Mouse (Mus musculus) limb, embryonic 13.5 days (tissue): Measurements from ENCODE around the gene Rnase4. TPM values are rescaled to one million over a fixed set of nuclear protein-coding genes. Genes with fewer than 3 reads are reported as not detected.
A peak's percentile ranks its signal among the peaks of the same experiment; 100 is the strongest.

Source experiments
- ATAC-seq: fragments of 200-750 bp; cut with Nextera tagmentation; 2 replicates; pipeline ENCODE4 v1.8.0; 2017; ENCODE audit warnings: low read depth, moderate number of reproducible peaks, moderate TSS enrichment; ENCODE audit not compliant: low FRiP score
- H3K27ac ChIP-seq: fragments of 300-500 bp; sonication (generic); 2 replicates; pipeline ENCODE4 v1.5.1; 2015; ENCODE audit warnings: inconsistent platforms, mild to moderate bottlenecking, moderate library complexity
- H3K27me3 ChIP-seq: fragments of 300-500 bp; sonication (generic); 2 replicates; pipeline ENCODE4 v1.6.1; 2015; ENCODE audit warnings: mild to moderate bottlenecking, inconsistent platforms
- H3K36me3 ChIP-seq: fragments of 300-500 bp; sonication (generic); 2 replicates; pipeline ENCODE4 v1.6.1; 2015; ENCODE audit warnings: inconsistent platforms, mild to moderate bottlenecking, moderate library complexity
- H3K4me1 ChIP-seq: fragments of 300-500 bp; sonication (generic); 2 replicates; pipeline ENCODE4 v1.6.1; 2015; ENCODE audit warnings: inconsistent platforms
- H3K4me2 ChIP-seq: fragments of 300-500 bp; sonication (generic); replicated peaks from 2 replicates; pipeline ENCODE4 v1.6.1; 2015; ENCODE audit warnings: inconsistent platforms, mild to moderate bottlenecking, moderate library complexity
- H3K4me3 ChIP-seq: fragments of 300-500 bp; sonication (generic); 2 replicates; pipeline ENCODE4 v1.5.1; 2015; ENCODE audit warnings: moderate library complexity, mild to moderate bottlenecking, inconsistent platforms
- H3K9ac ChIP-seq: fragments of 300-500 bp; sonication (generic); 2 replicates; pipeline ENCODE4 v1.6.1; 2015; ENCODE audit warnings: mild to moderate bottlenecking, inconsistent platforms
- H3K9me3 ChIP-seq: fragments of 300-500 bp; sonication (generic); 2 replicates; pipeline ENCODE4 v1.6.1; 2016; ENCODE audit warnings: inconsistent platforms
- WGBS: fragments of 180-500 bp; shearing (Covaris S2); methylation state at CpG from one replicate; pipeline ENCODE4 v1.1.7; 2015; 5-methylcytosine and 5-hydroxymethylcytosine counted together
- polyA plus RNA-seq: library from polyadenylated mRNA; unstranded; fragments of >200 nt; fragmentation: Nextera tagmentation; extraction: Ambion mirVana; gene quantifications from 2 replicates; pipeline ENCODE4 v1.2.1, GENCODE M21; 2015

Rnase4 gene
- polyA plus RNA-seq, 1 experiment from 2014 or later: 30.2 TPM

GRCm38 (mm10) chr14:51074335-51074734, 16.5 kb upstream of the Rnase4 start, which contains the start of gene Olfr750:
Gene Olfr750, minus strand, starts transcription at chr14:51074435.
- no peak within 1 kb of the TSS for H3K4me2 ChIP-seq
- 75% methylated on average over 3 of the region's 3 CpGs for WGBS
- 0 out of 2 replicates have a peak, but pooled peaks cover 2% of the 10 kb centered on the region for H3K27me3 ChIP-seq
- H3K4me1 ChIP-seq: no peaks in the 10 kb centered on the region
- H3K27ac ChIP-seq: no peak within 1 kb of the TSS
- ATAC-seq: no peak
- no peak within 1 kb of the TSS for H3K4me3 ChIP-seq
- H3K9me3 ChIP-seq: no peaks in the 10 kb centered on the region
- no peaks in the 10 kb centered on the region for H3K36me3 ChIP-seq
- no peak within 1 kb of the TSS for H3K9ac ChIP-seq

GRCm38 (mm10) chr14:51079180-51079579, 11.7 kb upstream of the Rnase4 start:
- no peak overlapping the region for H3K9ac ChIP-seq
- H3K4me2 ChIP-seq: no peak overlapping the region
- 86% methylated on average over 1 of the region's 1 CpGs for WGBS
- no peaks in the 10 kb centered on the region for H3K9me3 ChIP-seq
- no peak overlapping the region for H3K27ac ChIP-seq
- H3K36me3 ChIP-seq: no peaks in the 10 kb centered on the region
- no peak for ATAC-seq
- peaks cover 10% of the 10 kb centered on the region; the same call in 1 of the 2 replicates for H3K4me1 ChIP-seq
- H3K4me3 ChIP-seq: no peak overlapping the region
- H3K27me3 ChIP-seq: peaks cover 31% of the 10 kb centered on the region

- Histone ChIP-seq H3K9ac (no peak overlapping the region), H3K4me3 (no peak overlapping the region), H3K4me1 (peaks cover 10% of the 10 kb centered on the region; the same call in 1 of the 2 replicates), H3K9me3 (no peaks in the 10 kb centered on the region), H3K36me3 (no peaks in the 10 kb centered on the region), H3K27ac (no peak overlapping the region), H3K4me2 (no peak overlapping the region), H3K27me3 (peaks cover 33% of the 10 kb centered on the region)
- ATAC-seq: no peak
- 92% methylated on average over 2 of the region's 2 CpGs for WGBS
Observed at GRCm38 (mm10) chr14:51081035-51081434, 9.8 kb upstream of the Rnase4 start.

GRCm38 (mm10) chr14:51082599-51083581, 8.0 kb upstream of the Rnase4 start:
- no peaks in the 10 kb centered on the region for H3K36me3 ChIP-seq
- ATAC-seq: peak; percentile 57
- 2% methylated on average over 40 of the region's 40 CpGs for WGBS

GRCm38 (mm10) chr14:51083805-51084204, 7.1 kb upstream of the Rnase4 start:
- peaks cover 14% of the 10 kb centered on the region; the same call in 1 of the 2 replicates for H3K4me1 ChIP-seq
- H3K4me3 ChIP-seq: peak overlapping the region; percentile 57
- H3K36me3 ChIP-seq: no peaks in the 10 kb centered on the region
- H3K9ac ChIP-seq: peak overlapping the region; percentile 66
- H3K27me3 ChIP-seq: peaks cover 33% of the 10 kb centered on the region
- no peak overlapping the region for H3K27ac ChIP-seq
- no peak for ATAC-seq
- 10% methylated on average over 7 of the region's 7 CpGs for WGBS
- no peaks in the 10 kb centered on the region for H3K9me3 ChIP-seq
- H3K4me2 ChIP-seq: peak overlapping the region; percentile 93

More at GRCm38 (mm10) chr14:51082599-51083581, 8.0 kb upstream of the Rnase4 start:
- Histone ChIP-seq H3K4me1 (peaks cover 10% of the 10 kb centered on the region; the same call in 1 of the 2 replicates), H3K4me2 (peak overlapping the region; percentile 93), H3K27me3 (peaks cover 33% of the 10 kb centered on the region), H3K4me3 (peak overlapping the region; percentile 57), H3K9me3 (no peaks in the 10 kb centered on the region), H3K9ac (peak overlapping the region; percentile 66), H3K27ac (no peak overlapping the region)

GRCm38 (mm10) chr14:51085086-51085485, 5.8 kb upstream of the Rnase4 start:
- H3K4me2 ChIP-seq: no peak overlapping the region
- H3K27ac ChIP-seq: no peak overlapping the region
- peaks cover 14% of the 10 kb centered on the region; the same call in 1 of the 2 replicates for H3K4me1 ChIP-seq
- H3K27me3 ChIP-seq: peaks cover 33% of the 10 kb centered on the region
- no peaks in the 10 kb centered on the region for H3K9me3 ChIP-seq
- H3K4me3 ChIP-seq: no peak overlapping the region
- no peak for ATAC-seq
- 58% methylated on average over 2 of the region's 2 CpGs for WGBS
- H3K36me3 ChIP-seq: no peaks in the 10 kb centered on the region
- no peak overlapping the region for H3K9ac ChIP-seq

GRCm38 (mm10) chr14:51085911-51086310, 5.0 kb upstream of the Rnase4 start:
- no peak overlapping the region for H3K4me3 ChIP-seq
- no peak for ATAC-seq
- H3K4me2 ChIP-seq: no peak overlapping the region
- H3K4me1 ChIP-seq: peaks cover 14% of the 10 kb centered on the region; the same call in 1 of the 2 replicates
- no peaks in the 10 kb centered on the region for H3K36me3 ChIP-seq
- H3K9ac ChIP-seq: no peak overlapping the region
- H3K27ac ChIP-seq: no peak overlapping the region
- no peaks in the 10 kb centered on the region for H3K9me3 ChIP-seq
- 79% methylated on average over 4 of the region's 4 CpGs for WGBS
- H3K27me3 ChIP-seq: peaks cover 26% of the 10 kb centered on the region

GRCm38 (mm10) chr14:51087762-51088161, 3.1 kb upstream of the Rnase4 start:
- H3K4me1 ChIP-seq: peaks cover 22% of the 10 kb centered on the region; the same call in 1 of the 2 replicates
- peaks cover 16% of the 10 kb centered on the region for H3K27me3 ChIP-seq
- H3K36me3 ChIP-seq: no peaks in the 10 kb centered on the region
- H3K4me3 ChIP-seq: peak overlapping the region; percentile 70
- H3K9ac ChIP-seq: peak overlapping the region; percentile 70; the same call in 1 of the 2 replicates
- peak overlapping the region; percentile 74 for H3K4me2 ChIP-seq
- H3K9me3 ChIP-seq: no peaks in the 10 kb centered on the region
- 13% methylated on average over 9 of the region's 9 CpGs for WGBS
- H3K27ac ChIP-seq: no peak overlapping the region
- ATAC-seq: no peak

- Histone ChIP-seq H3K27me3 (peaks cover 11% of the 10 kb centered on the region), H3K36me3 (no peaks in the 10 kb centered on the region), H3K9ac (peak overlapping the region; percentile 70), H3K4me1 (peaks cover 18% of the 10 kb centered on the region; the same call in 1 of the 2 replicates), H3K4me2 (peak overlapping the region; percentile 74), H3K9me3 (no peaks in the 10 kb centered on the region), H3K4me3 (peak overlapping the region; percentile 70), H3K27ac (peak overlapping the region; percentile 85)
- 1% methylated on average over 23 of the region's 23 CpGs for WGBS
- ATAC-seq: peak; percentile 25
Observed at GRCm38 (mm10) chr14:51088166-51088969, 2.5 kb upstream of the Rnase4 start.

- under 1% methylated on average over 34 of the region's 34 CpGs for WGBS
- Histone ChIP-seq H3K9ac (peak overlapping the region; percentile 70), H3K9me3 (no peaks in the 10 kb centered on the region), H3K36me3 (no peaks in the 10 kb centered on the region), H3K4me3 (peak overlapping the region; percentile 70), H3K4me2 (peak overlapping the region; percentile 74), H3K27me3 (peaks cover 4% of the 10 kb centered on the region; the same call in 1 of the 2 replicates), H3K27ac (peak overlapping the region; percentile 92), H3K4me1 (peaks cover 13% of the 10 kb centered on the region; the same call in 1 of the 2 replicates)
- ATAC-seq: peak; percentile 92
Observed at GRCm38 (mm10) chr14:51088970-51089673, 1.8 kb upstream of the Rnase4 start.

- peak; percentile 24; the same call in 1 of the 2 replicates for ATAC-seq
- Histone ChIP-seq H3K4me1 (peaks cover 13% of the 10 kb centered on the region; the same call in 1 of the 2 replicates), H3K4me2 (peak overlapping the region; percentile 74), H3K27me3 (no peaks in the 10 kb centered on the region), H3K27ac (peak overlapping the region; percentile 92), H3K9me3 (no peaks in the 10 kb centered on the region), H3K9ac (peak overlapping the region; percentile 70), H3K36me3 (no peaks in the 10 kb centered on the region), H3K4me3 (peak overlapping the region; percentile 70)
- under 1% methylated on average over 15 of the region's 15 CpGs for WGBS
Observed at GRCm38 (mm10) chr14:51089674-51090076, 1.2 kb upstream of the Rnase4 start.
